Mouse (Mus musculus) embryo, embryonic 9.5 days (tissue): ENCODE data around the gene Ncoa5.
A peak's percentile ranks its signal among the peaks of the same experiment; 100 is the strongest.

ENCODE experiments used
- DNase-seq: peaks from one replicate; pipeline ENCODE4 v3.0.0-alpha.2; 2017; ENCODE audit errors: extremely low spot score

Gene Ncoa5

DNA sequence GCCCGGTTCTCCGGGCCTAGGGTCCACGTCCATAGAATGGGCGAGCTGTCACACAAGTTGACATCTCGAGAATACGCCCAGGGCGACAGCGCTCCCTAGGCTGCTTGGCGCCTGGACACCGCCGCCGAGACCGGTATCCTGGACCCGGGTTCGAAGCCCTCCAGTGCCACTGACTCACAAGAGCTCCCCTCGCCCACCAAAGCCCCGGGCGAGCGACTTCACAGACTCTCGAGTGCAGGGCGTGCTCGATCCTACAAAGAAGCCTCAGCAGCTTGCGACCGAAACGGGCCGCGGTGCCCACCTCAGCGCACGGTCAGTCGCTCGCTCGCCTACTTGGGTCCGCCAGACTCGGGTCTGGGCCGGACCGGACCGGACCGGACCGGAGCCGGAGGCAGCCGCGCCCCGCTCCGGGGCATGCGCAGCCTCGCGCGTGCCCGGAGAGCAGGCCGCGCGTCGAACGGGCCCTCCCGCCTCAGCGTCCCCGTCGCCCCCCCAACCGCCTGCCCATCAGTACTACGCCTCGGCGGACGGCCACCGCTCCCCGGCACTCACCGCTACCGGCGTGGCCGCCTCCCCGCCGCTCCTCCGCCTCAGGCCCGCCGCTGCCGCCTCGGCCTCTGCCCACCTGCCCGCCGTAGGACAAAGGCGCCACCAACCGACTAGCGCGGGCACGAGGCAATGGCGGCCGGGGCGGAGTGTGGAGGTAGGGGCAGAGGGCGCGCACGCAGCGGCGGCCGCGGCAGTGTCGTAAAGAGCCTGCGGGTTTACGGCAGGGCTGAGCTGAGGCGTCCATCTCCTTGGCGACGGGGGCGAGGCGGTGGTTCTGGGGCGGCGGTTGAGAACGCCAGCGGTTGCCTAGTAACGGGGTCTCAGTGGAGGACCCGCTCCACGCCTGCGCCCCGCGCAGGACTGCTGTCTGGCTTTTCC, at the start of gene Ncoa5:
Gene Ncoa5, minus strand, starts transcription at position 737 of the 927 bp plus-strand sequence.
- DNase-seq = peak; percentile 98

DNA sequence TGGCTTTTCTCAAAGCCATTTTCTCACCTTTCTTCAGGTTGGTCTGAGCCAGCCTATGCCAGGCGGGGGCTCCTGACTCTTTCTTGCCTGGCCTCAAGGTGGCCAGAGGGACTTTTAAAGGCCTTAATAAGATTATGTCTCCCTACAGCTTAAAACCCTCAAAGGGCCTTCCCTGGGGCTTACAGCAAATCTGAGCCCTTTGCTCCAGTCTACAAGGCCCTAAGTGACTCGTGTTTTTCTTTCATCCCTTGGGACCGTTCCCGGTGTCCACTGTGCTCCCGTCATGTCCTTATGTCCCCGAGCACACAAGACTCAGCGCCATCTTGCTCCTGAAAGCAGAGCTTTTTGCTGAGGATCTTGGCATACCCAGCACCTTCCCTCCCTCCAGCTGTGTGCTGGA, 46.6 kb upstream of the Ncoa5 start:
- no peak for DNase-seq

DNA sequence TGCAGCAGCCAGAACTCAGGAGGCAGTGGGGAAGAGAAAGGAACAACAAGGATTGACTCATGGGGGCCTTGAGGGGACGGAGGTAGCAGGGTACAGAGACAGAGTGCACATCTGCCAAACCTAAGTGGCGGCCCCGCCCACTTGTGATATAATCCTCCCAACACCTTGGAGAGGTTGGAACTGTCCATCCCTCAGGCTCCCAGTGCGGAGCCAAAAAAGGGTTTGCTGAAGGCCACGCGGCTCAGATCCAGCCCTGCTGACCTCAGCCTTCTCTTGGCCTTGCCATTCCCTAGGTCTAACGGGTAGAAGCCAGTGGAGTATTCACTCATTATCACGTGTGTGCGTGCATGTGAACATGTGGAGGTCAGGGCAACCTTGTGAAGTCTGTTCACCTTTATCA, 46.0 kb upstream of the Ncoa5 start:
- DNase-seq = no peak

DNA sequence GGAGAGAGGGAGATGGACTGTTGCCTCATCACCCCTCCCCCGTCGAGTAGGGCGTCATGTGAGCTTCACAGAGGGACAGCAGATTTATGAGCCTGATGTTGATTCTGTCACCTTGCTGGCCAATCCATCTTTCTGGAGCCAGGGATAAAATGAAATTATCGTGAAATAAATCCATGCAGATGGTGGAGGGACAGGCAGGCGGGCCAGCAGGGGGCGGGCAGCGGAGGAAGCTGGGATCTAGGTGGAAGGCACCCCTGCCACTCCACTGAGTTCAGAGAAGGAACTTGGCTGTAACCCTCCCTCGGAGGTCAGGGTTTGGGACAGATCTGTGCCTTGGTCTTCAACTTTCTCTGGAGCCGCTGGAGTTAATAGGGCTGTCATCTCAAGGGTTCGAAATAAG, 43.9 kb upstream of the Ncoa5 start:
- peak; percentile 27 for DNase-seq

DNA sequence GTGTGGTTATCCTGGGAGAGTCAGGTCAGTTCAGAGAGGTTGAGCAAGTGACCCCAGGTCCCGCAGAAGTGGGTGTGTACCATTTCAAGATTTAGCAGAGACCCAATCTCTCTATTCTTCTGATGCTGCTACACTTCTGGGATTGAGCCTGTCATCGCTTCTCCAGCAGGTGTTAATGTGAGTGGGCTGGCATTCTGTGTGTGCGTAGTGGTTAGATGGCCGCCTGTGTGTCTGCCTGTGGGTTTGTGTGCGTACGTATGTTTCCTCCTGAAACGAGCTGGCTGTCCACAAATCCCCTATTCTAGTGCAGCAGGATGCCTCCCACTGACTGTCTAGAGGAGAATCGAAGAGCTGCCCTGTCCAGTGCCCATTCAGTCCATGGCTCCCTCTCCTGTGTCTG, 43.4 kb upstream of the Ncoa5 start:
- no peak for DNase-seq

DNA sequence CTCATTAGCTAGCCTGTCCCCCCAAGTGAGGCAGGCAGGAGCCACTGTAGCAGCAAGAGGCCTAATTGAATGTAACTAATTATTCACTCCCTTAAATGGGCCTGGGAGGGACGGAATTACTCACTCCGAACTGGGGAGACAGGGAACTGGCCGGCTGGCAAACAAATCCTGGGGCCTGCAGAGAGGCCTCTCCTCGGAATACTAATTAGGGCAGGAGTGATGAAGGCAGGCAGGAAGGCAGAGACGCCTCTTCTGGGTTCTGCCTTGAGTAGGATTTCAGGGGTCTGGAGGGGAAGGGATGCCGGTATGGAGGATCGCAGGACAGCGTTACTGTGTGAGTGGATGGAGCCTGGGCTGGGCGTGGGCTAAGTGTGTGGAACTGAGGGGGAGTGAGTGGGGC, 42.4 kb upstream of the Ncoa5 start:
- no peak for DNase-seq

DNA sequence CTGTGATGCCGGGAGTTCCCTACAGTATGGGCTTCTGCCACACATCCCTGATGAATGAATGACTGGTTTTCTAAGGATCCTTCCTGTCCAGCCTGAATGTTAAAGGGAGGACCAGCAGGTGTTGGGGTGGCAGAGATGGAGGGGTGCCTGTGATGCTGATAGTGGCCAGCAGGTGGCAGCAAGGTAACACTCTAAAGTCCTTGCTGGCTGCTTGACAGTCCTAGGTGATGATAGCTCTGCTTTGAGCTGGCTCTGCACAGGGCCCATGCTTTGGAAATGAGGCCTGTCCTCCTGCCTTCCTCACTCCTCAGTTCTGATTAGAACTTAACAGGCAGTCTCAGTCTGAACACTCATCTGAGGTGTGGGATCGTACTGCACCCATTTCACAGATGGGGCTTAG, 40.3 kb upstream of the Ncoa5 start:
- peak; percentile 79 for DNase-seq

DNA sequence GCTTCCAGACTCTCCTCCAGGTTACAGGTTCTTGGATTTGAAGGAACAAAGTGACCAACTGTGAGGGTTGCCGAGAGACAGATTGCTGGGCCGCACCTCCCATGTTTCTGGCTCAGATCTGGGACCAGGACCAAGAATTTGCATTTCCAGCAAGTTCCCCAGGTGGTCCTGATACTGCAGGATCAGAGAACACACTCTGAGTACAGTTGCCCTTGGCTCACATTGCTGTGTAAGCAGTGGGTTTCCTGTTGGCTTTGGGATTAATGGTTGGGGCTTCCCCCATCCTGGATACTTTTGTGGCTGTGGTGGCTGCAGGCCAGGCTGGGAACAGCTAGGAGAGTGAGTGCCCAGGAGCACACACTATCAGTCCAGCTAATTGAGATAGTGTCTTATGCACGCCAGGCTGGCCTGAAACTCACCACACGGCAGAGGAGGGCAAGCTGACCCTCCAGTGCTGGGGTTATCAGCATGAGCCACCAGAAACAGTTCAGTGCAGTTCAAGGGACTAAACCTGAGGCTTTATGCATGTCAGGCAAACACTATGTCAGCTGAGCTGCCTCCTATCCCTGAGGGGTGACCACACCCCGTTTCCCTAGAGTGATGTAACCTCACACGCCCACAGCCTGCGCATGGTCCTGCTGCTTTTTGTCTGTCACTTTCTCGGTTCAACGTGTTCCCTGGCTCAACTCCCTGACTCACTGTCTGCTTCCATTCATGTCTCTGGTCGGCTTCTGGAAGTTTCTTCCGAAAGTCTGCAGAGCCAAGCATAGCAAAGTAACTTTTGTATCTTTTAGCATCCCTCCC, 39.6 kb upstream of the Ncoa5 start:
- no peak for DNase-seq

DNA sequence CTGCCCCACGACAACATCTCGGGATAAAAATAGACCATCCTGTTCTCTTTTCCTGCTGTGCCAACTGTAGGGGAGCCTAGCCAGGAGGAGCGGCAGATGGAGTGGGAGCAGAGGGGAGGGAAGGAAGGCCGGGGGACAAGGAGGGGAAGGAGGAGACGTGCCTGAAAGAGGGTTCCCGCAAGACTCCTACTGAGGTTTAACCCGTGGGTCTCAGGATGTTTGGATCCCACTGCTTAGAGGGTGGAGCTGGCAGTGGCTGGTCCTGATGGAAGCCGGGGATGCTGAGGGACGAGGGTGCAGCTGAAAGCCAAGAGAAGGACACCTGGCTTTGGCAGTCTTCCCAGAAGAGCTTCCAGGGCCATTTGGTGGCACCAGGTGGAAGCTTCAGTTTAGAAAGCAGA, 38.7 kb upstream of the Ncoa5 start:
- DNase-seq = no peak

DNA sequence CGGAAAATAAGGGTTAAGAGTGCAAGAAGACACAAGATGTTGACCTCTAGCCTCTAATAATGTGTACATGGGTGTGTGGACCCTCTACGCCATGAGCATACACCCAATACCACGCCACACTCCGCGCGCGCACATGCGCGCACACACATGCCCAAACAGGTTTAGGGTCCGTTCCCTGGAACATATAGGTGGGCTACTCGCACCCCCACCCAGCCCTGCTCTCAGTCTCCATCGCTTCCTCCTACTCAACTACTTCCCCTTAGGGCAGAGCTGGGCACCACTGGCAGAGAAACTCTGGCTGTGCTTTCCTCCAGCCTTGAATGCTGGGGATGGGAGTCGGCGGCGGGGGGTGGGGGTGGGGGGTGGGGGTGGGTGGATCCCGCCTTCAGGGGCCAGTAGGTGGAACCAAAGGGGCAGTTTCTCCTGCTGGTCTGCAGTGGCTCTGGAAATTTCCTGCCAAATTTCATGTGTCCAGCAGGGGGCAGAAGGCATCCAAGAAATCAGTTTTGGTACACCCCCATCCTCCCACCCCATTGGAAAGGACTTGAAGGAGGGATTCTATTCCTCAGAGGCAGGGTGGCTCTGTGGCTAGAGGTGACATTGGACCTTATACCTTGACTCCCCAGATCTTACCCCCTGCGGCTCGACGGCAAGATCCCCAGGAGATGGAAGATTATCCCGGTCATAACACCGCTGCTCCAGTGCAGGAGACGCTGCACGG, 35.6 kb upstream of the Ncoa5 start:
- peak; percentile 81 for DNase-seq

DNA sequence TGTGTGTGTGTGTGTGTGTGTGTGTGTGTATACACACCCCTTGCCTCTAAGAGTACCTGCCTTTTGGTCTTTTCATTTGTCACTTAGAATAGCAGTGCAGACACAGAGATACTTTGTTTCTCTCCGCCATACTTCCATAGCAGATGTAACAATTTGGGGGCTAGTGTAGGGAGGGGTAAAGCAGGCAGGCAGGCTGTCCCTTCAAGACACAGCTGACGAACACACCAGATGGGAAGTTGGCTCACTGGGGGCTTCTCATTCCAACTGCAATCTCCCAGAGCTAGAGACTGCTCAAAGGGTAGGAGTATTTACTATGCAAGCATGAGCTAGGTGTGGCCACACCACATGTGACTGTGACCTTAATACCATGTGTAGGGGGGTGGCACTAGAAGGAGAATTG, 34.1 kb upstream of the Ncoa5 start:
- no peak for DNase-seq

DNA sequence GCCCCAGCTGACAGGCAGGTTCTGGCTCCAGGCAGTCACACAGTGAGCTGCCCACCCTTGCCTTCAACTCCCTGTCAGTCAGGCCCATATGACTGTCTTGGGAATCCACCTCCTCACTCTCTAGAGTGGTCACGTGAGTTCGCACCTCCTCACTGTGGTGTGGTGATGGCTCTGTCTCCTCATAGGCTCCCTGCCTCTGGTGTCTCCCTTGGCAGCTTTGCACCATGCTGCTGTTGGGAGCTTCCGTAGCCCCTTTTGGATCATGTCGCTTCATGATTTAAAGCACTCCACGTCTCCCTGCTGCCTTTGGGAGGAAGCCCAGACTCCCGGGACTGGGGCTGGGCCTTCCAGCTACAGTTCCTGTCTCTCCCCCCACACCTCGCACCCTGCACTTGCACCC, 29.8 kb upstream of the Ncoa5 start:
- no peak for DNase-seq

DNA sequence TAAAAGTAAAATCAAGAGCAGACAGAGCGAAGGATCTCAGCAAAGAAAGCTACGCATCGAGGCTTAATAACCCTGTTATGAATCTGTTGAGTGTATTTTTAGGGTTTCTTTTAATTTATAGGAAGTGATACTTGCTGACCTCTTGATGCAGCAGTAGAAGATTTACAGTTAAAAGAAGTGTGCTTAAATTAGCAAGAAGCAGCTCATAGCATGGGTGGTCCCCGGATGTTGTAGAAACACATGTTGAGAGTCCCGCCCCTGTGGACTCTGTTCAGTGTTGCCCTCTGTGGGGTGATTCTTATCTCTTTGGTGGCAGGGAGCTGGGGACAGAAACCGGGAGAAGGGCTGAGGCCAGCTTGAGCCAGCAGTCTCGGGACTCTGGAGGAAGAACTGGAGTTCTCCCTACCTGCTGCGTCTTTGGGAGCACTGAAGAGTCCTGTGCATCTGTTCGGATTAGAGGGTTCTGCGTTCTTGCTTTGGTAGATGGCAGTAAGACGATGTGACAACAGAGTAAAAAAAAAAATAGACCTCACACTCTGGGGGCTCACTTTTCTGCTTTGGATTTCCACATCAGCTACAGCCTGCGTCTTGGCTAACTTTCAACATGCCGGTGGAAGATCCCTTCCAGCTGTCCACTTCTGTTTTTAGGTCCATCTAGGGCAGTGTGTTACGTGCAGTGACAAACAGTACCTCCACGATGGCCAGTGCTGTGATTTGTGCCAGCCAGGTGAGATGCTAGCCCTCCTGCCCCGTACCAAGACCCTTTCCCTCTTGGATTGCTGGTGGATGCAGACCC, 27.2 kb upstream of the Ncoa5 start:
- DNase-seq = no peak

DNA sequence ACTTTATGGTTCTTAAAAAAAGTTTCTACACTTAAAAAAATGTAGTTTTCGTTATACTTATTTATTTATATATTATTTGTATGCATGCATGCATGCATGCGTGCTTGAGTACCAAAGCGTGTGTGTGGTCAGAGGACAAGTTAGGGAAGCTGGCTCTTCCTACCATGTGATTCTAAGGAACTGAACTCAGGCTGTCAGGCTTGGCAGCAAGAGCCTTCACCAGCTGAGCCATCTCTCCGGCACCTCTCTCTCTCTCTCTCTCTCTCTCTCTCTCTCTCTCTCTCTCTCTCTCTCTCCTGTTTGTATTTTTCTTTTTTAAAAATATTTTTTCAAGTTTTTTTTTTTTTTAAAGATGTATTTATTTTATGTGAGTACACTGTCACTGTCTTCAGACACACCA, 25.3 kb upstream of the Ncoa5 start:
- DNase-seq = no peak

DNA sequence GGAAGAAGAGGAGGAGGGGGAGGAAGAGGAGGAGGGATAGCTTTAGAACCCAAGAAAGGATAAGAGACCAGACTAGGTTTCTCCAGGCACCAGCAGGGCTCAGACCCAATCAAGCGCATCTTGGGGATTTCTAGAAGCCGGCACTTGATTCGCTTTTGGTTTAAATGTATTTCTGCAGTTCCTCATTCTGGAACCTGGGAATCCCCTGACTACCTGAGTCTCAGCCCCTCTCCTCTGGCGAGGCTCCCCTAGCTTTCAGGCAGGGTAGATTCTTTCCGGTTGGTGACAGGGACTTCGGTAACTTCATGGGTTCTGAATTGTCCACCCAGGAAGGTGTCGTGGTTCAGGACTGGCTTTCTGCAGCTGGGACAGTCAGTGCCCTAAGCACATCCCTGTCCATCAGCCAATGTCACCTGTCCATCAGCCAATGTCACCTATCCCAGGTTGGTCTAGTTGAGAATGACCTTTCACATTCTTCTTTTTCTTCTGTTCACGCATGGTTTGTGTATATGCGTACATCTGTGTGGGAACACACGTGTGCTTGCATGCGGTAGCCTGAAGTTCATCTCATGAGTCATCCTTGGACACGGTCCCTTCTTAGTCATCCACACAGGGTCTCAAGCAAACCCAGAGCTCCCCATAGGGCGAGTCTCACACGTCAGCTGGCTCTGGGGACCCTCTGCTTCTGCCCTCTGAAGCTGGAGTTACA, 21.9 kb upstream of the Ncoa5 start:
- DNase-seq = no peak

DNA sequence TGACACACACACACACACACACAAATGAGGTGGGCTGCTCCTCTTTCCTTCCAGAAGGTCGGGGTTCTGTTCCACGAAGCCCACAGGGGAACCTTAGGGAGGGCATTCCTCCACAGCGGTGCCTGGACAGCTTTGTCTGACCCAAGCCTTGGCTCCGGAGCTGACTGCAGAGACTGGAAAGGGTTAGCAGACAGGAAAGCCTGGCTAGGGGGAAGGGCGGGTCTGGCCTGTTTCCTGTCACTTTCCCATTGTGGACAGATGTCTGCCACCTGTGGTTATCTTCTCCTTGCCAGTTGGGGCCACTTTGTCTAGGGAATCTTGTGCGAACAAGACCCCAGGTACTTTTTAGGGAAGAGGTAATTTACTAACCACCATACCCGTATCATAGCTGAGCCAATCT, 21.2 kb upstream of the Ncoa5 start:
- DNase-seq = peak; percentile 49

DNA sequence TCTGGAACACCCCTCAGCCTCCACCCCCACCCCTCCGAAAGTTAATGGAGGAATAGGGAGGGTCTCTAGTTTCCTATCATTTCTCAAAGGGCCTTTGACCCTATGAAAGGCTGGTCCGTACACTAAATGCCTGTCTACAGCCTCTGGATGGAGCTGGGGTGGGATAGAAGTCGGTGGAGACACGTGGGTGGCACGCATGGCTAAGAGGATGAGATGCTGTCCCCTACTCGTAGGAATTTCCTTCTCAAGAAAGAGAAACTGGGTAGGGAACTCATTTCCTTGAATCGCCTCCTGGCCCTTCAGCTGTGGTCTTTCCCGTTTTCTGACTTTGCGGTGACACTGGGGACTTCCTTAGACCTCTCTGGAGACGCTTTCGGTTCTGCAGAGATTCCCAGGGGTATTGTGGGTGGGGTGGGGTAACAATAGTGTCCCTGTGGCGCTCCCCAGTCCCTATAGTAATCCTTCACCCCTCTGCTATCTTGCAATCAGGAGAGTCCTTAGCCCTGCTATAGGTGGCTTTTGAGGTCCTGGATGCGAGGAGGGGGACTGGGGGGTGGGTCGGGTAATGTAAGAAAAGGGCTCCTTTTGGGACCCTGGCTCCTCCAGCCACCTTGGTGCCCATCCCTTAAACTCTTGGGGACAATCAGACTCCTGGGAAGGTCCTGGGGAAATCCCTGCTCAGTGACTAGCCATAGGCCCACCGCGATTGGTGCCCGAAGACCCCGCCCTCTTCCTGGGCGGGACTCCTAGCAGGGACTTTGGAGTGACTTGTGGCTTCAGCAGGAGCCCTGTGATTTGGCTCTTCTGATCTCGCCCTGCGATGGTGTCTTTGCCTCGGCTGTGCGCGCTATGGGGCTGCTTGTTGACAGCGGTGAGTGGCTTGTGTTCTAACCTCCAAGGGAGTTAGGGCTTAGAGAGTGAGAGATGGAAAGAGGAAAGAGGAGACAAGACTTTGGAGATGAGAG, 20.5 kb upstream of the Ncoa5 start, which contains the start of gene Cd40:
Gene Cd40, plus strand, starts transcription at position 740 of the 965 bp plus-strand sequence.
- peak; percentile 82 for DNase-seq

DNA sequence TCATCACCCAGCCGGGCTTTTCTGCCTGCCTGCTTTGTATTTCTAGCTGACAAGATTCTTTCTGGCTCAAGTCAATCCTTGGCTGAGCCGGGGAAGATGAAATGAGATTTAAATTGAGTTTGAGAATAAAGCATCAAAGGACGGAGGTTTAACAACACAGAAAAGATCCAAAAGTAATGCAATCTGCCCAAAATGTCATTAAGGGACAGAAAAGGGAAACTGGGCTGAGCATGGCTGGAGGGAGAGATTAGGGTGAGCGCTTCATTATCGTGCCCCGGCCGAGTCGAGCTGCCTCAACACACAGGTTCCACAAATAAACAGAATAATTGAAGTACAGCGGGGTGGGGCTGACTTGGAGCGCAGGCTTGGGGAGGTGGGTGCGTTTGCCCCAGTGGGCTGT, 16.9 kb upstream of the Ncoa5 start:
- no peak for DNase-seq

DNA sequence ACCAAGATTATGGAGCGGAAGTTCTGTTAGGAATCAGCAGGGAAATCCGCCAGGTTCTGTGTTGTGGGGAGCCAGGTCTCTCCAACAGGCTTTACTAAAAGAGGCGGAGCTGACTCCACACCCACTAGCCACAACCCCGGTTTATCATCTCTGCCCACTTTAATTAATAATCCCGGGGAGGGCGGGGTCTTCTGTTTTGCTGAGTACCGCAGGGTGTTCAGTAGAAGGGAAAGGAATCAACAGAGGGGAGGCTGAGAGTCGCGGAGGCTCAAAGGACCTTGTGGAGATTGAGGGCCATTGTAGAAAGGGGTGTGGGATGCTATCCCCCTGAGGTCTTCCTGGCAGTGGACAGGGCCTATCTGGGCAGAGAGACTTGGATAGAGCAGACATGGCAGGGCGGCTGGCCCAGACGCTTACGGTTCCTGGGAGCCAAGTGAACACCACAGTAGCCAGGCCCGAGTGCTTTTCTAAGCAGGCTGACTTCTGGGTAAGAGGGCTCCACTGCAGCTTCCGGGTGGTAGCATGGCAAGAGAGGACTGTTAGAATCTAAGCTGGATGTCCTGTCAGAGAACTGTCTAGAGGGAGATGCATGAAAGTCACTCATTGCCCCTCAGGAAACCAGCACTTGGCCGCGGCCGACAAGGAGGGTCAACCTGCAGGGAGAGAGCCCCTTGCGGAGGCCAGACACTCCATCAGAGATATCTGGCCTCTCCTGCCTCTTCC, 16.3 kb upstream of the Ncoa5 start:
- no peak for DNase-seq
